1 mouse cellular context compared by ENCODE assay signal in genomic region chr17:17845187-17846027, GRCm38 (mm10).
A peak's percentile ranks its signal among the peaks of the same experiment; 100 is the strongest.
TF ChIP-seq lines count a peak whose summit lies in the region.

No protein-coding gene starts in this region.

TF ChIP-seq in MEL, 35 proteins besides CTCF, POLR2A, EP300 and RAD21:
- TF ChIP-seq ZC3H11A (IDR thresholded peaks at IDR 0.05; ENCODE audit: low read depth, low read length), result peak; percentile 37; the same call in 1 of the 2 replicates
- peak; percentile 53 for TF ChIP-seq SMC3 (IDR thresholded peaks at IDR 0.05; ENCODE audit: low read depth, low read length)
- no peak for TF ChIP-seq TAL1 (IDR thresholded peaks at IDR 0.05; ENCODE audit: low read length)
